Mouse (Mus musculus) liver, postnatal 0 days (tissue): ENCODE results near the gene Actn4. TPM values are rescaled to one million over a fixed set of nuclear protein-coding genes. Genes with fewer than 3 reads are reported as not detected.

Experiments
- ATAC-seq: fragments of 200-750 bp; cut with Nextera tagmentation; 2 replicates; pipeline ENCODE4 v1.8.0; 2017; ENCODE audit warnings: mild to moderate bottlenecking, moderate library complexity
- DNase-seq: peaks from one replicate; pipeline ENCODE4 v3.0.0-alpha.2; 2016
- H3K27ac ChIP-seq: fragments of 300-500 bp; sonication (generic); 2 replicates; pipeline ENCODE4 v1.5.1; 2014; ENCODE audit warnings: antibody characterized with exemption, moderate library complexity, mild to moderate bottlenecking, low read depth
- H3K27me3 ChIP-seq: fragments of 300-500 bp; sonication (generic); 2 replicates; pipeline ENCODE4 v1.6.1; 2014; ENCODE audit warnings: low read length, control low read depth, mixed read lengths; ENCODE audit not compliant: insufficient read depth
- H3K36me3 ChIP-seq: fragments of 300-500 bp; sonication (generic); replicated peaks from 2 replicates; pipeline ENCODE4 v1.6.1; 2014; ENCODE audit warnings: mild to moderate bottlenecking, control low read depth, low read length, moderate library complexity, mixed read lengths; ENCODE audit not compliant: insufficient read depth
- H3K4me1 ChIP-seq: fragments of 300-500 bp; sonication (generic); 2 replicates; pipeline ENCODE4 v1.6.1; 2014; ENCODE audit warnings: antibody characterized with exemption, mild to moderate bottlenecking, control low read depth; ENCODE audit not compliant: insufficient read depth
- H3K4me2 ChIP-seq: fragments of 300-500 bp; sonication (generic); 2 replicates; pipeline ENCODE4 v1.6.1; 2014; ENCODE audit warnings: low read depth, mild to moderate bottlenecking, low read length, moderate library complexity, mixed read lengths
- H3K4me3 ChIP-seq: fragments of 300-500 bp; sonication (generic); 2 replicates; pipeline ENCODE4 v1.5.1; 2014; ENCODE audit warnings: low read depth, low read length
- H3K9ac ChIP-seq: fragments of 300-500 bp; sonication (generic); replicated peaks from 2 replicates; pipeline ENCODE4 v1.6.1; 2014; ENCODE audit warnings: mild to moderate bottlenecking, moderate library complexity
- H3K9me3 ChIP-seq: fragments of 300-500 bp; sonication (generic); 2 replicates; pipeline ENCODE4 v1.6.1; 2016; ENCODE audit warnings: mild to moderate bottlenecking, control low read depth, low read length, mixed read lengths
- CTCF ChIP-seq: sonication (generic); IDR thresholded peaks from 2 replicates; pipeline ENCODE4 v1.5.1; 2016; ENCODE audit warnings: antibody characterized with exemption, low read depth
- EP300 ChIP-seq: IDR thresholded peaks from 2 replicates; pipeline ENCODE4 v1.6.1; 2016; ENCODE audit warnings: antibody characterized with exemption, low read depth, mild to moderate bottlenecking
- whole genome bisulfite sequencing: fragments of 180-500 bp; shearing (Covaris S2); extraction: QIAGEN DNeasy Blood & Tissue Kit; methylation state at CpG from one replicate; pipeline ENCODE4 v1.1.7; 2014; ENCODE audit not compliant: insufficient replicate concordance; 5-methylcytosine and 5-hydroxymethylcytosine counted together
- polyA plus RNA-seq: library from polyadenylated mRNA; unstranded; fragments of >200 nt; fragmentation: Nextera tagmentation; extraction: Ambion mirVana; gene quantifications from 2 replicates; pipeline ENCODE4 v1.2.1, GENCODE M21; 2015

Actn4 gene
- polyA plus RNA-seq, 1 experiment from 2014 or later: 81.2 TPM

GRCm38 (mm10) chr7:28939418-28940183 is 22.5 kb downstream of the Actn4 start:
- no peak overlapping the region for H3K4me3 ChIP-seq
- no peak overlapping the region for H3K9ac ChIP-seq
- H3K4me1 ChIP-seq: peaks cover 62% of the 10 kb centered on the region
- WGBS: 79% methylated on average over 7 of the region's 7 CpGs
- H3K4me2 ChIP-seq: no peak overlapping the region
- no peak for TF ChIP-seq CTCF
- TF ChIP-seq EP300: no peak
- DNase-seq: no peak
- peaks cover 14% of the 10 kb centered on the region for H3K36me3 ChIP-seq
- H3K27ac ChIP-seq: 0 out of 2 replicates have a peak overlapping the region, but pooled peaks have one; percentile 64
- no peaks in the 10 kb centered on the region for H3K9me3 ChIP-seq
- no peaks in the 10 kb centered on the region for H3K27me3 ChIP-seq
- no peak for ATAC-seq

- TF ChIP-seq EP300: no peak
- TF ChIP-seq CTCF: no peak
- Histone ChIP-seq H3K27ac (0 out of 2 replicates have a peak overlapping the region, but pooled peaks have one; percentile 18), H3K4me3 (no peak overlapping the region), H3K27me3 (no peaks in the 10 kb centered on the region), H3K4me1 (peaks cover 67% of the 10 kb centered on the region), H3K9me3 (no peaks in the 10 kb centered on the region), H3K4me2 (no peak overlapping the region), H3K9ac (no peak overlapping the region), H3K36me3 (peaks cover 17% of the 10 kb centered on the region)
- WGBS: 70% methylated on average over 4 of the region's 4 CpGs
- ATAC-seq (no peak), DNase-seq (no peak)
Measured at GRCm38 (mm10) chr7:28938654-28939053, 23.5 kb downstream of the Actn4 start.

GRCm38 (mm10) chr7:28936787-28937186 is 25.4 kb downstream of the Actn4 start:
- peaks cover 69% of the 10 kb centered on the region for H3K4me1 ChIP-seq
- no peaks in the 10 kb centered on the region for H3K9me3 ChIP-seq
- H3K4me2 ChIP-seq: no peak overlapping the region
- peak overlapping the region; percentile 12; the same call in 1 of the 2 replicates for H3K27ac ChIP-seq
- H3K36me3 ChIP-seq: peaks cover 12% of the 10 kb centered on the region; the same call in 1 of the 2 replicates
- no peak for ATAC-seq
- no peak for TF ChIP-seq CTCF
- TF ChIP-seq EP300: no peak
- DNase-seq: no peak
- H3K4me3 ChIP-seq: no peak overlapping the region
- H3K9ac ChIP-seq: no peak overlapping the region
- no peaks in the 10 kb centered on the region for H3K27me3 ChIP-seq
- 63% methylated on average over 4 of the region's 4 CpGs for WGBS

GRCm38 (mm10) chr7:28933825-28934224 is 28.3 kb downstream of the Actn4 start:
- 83% methylated on average over 2 of the region's 2 CpGs for WGBS
- Histone ChIP-seq H3K27ac (0 out of 2 replicates have a peak overlapping the region, but pooled peaks have one; percentile 5), H3K4me2 (no peak overlapping the region), H3K4me1 (peaks cover 67% of the 10 kb centered on the region), H3K9me3 (no peaks in the 10 kb centered on the region), H3K36me3 (peaks cover 9% of the 10 kb centered on the region; the same call in 1 of the 2 replicates), H3K4me3 (no peak overlapping the region), H3K9ac (no peak overlapping the region), H3K27me3 (no peaks in the 10 kb centered on the region)
- TF ChIP-seq EP300: no peak
- TF ChIP-seq CTCF: no peak
- ATAC-seq: no peak
- no peak for DNase-seq

- Histone ChIP-seq H3K9ac (no peak overlapping the region), H3K4me1 (peaks cover 60% of the 10 kb centered on the region), H3K9me3 (no peaks in the 10 kb centered on the region), H3K4me2 (no peak overlapping the region), H3K27ac (peak overlapping the region; percentile 39; the same call in 1 of the 2 replicates), H3K4me3 (no peak overlapping the region), H3K36me3 (peaks cover 9% of the 10 kb centered on the region; the same call in 1 of the 2 replicates), H3K27me3 (no peaks in the 10 kb centered on the region)
- ATAC-seq (no peak), DNase-seq (peak; percentile 68)
- WGBS: 67% methylated on average over 6 of the region's 6 CpGs
- TF ChIP-seq EP300 (no peak), CTCF (no peak)
Measured at GRCm38 (mm10) chr7:28932421-28933041, 29.6 kb downstream of the Actn4 start.

- H3K27me3 ChIP-seq: no peaks in the 10 kb centered on the region
- TF ChIP-seq CTCF (no peak), EP300 (no peak)
- peaks cover 56% of the 10 kb centered on the region for H3K4me1 ChIP-seq
- ATAC-seq (no peak), DNase-seq (no peak)
- no peak overlapping the region for H3K4me2 ChIP-seq
- no peak overlapping the region for H3K4me3 ChIP-seq
- WGBS: 81% methylated on average over 4 of the region's 4 CpGs
- peak overlapping the region; percentile 73 for H3K27ac ChIP-seq
- H3K36me3 ChIP-seq: peaks cover 9% of the 10 kb centered on the region; the same call in 1 of the 2 replicates
- no peaks in the 10 kb centered on the region for H3K9me3 ChIP-seq
- no peak overlapping the region for H3K9ac ChIP-seq
Measured at GRCm38 (mm10) chr7:28931695-28932039, 30.5 kb downstream of the Actn4 start.
